Comparison of ENCODE assay signal across 12 mouse cellular contexts in genomic region chr10:8682341-8682740, GRCm38 (mm10).
A peak's percentile ranks its signal among the peaks of the same experiment; 100 is the strongest.
DNase-seq lines count a peak whose midpoint lies in the region; ATAC-seq lines count a peak whose summit lies in the region.
"Had no signal": no experiment of that assay in that cellular context is flagged by ENCODE, and none has a peak within 500 bp of the region (broad histone marks: within the 10 kb centered on the region; RNA-seq: fewer than 3 reads in every experiment).

No protein-coding gene starts in this region.

- no peaks in the 10 kb centered on the region for H3K4me1 ChIP-seq in kidney, embryonic 15.5 days
- H3K4me1 ChIP-seq: heart, embryonic 15.5 days; hindbrain, embryonic 12.5 days; limb, embryonic 15.5 days had no signal

- H3K4me3 ChIP-seq in kidney, embryonic 15.5 days (replicated peaks), result no peak overlapping the region
- H3K4me3 ChIP-seq: heart, embryonic 15.5 days; hindbrain, embryonic 12.5 days; limb, embryonic 15.5 days had no signal

- no peaks in the 10 kb centered on the region for H3K27me3 ChIP-seq in kidney, embryonic 15.5 days
- H3K27me3 ChIP-seq: heart, embryonic 15.5 days; hindbrain, embryonic 12.5 days; limb, embryonic 15.5 days; Patski had no signal

- H3K4me2 ChIP-seq in kidney, embryonic 15.5 days, result no peak overlapping the region
- H3K4me2 ChIP-seq: heart, embryonic 15.5 days; hindbrain, embryonic 12.5 days; limb, embryonic 15.5 days had no signal

- H3K9me3 ChIP-seq in kidney, embryonic 15.5 days (replicated peaks), result no peaks in the 10 kb centered on the region
- H3K9me3 ChIP-seq: heart, embryonic 15.5 days; hindbrain, embryonic 12.5 days; limb, embryonic 15.5 days had no signal

- H3K9ac ChIP-seq in kidney, embryonic 15.5 days, result no peak overlapping the region
- H3K9ac ChIP-seq: heart, embryonic 15.5 days; hindbrain, embryonic 12.5 days; limb, embryonic 15.5 days had no signal

- H3K36me3 ChIP-seq in kidney, embryonic 15.5 days, result no peaks in the 10 kb centered on the region
- H3K36me3 ChIP-seq: heart, embryonic 15.5 days; hindbrain, embryonic 12.5 days; limb, embryonic 15.5 days had no signal

- H3K27ac ChIP-seq in kidney, embryonic 15.5 days, result no peak overlapping the region
- H3K27ac ChIP-seq: heart, embryonic 15.5 days; hindbrain, embryonic 12.5 days; limb, embryonic 15.5 days had no signal

- ATAC-seq in kidney, embryonic 15.5 days (replicated peaks; ENCODE audit: low FRiP score), result no peak
- ATAC-seq: Patski had no signal

- WGBS in kidney, embryonic 15.5 days, result 82% methylated on average over 6 of the region's 6 CpGs

- DNase-seq in frontal cortex, postnatal 36 days (ENCODE audit: low spot score in 2 of 2), result peak; percentile 7 to 11
- DNase-seq in frontal cortex, postnatal 25 days (ENCODE audit: low spot score in 2 of 2), result no peak
- DNase-seq in kidney, postnatal 10 days, result peak; percentile 16
- DNase-seq in lung, postnatal 36 days, result peak; percentile 10
- no peak for DNase-seq in lung, postnatal 4 days
- DNase-seq in NIH3T3 (ENCODE audit: low read depth), result peak; percentile 58
- no peak for DNase-seq in embryo, embryonic 10 days (ENCODE audit: low spot score)

Comparison
In these comparisons a context has a peak if more than half of its experiments do, and no peak if none do; other contexts are left out.
1. DNase-seq: peak in frontal cortex, postnatal 36 days (2 of 2), kidney, postnatal 10 days (single experiment), lung, postnatal 36 days (single experiment) and NIH3T3 (single experiment); none in frontal cortex, postnatal 25 days (0 of 2), lung, postnatal 4 days (0 of 2) and embryo, embryonic 10 days (single experiment).